Mouse (Mus musculus): Measurements from ENCODE around the gene Arhgap8. TPM values are rescaled to one million over a fixed set of nuclear protein-coding genes. Genes with fewer than 3 reads are reported as not detected.
A peak's percentile ranks its signal among the peaks of the same experiment; 100 is the strongest.

Arhgap8 gene
- polyA plus RNA-seq, 1 experiment = 16.0 TPM

DNA sequence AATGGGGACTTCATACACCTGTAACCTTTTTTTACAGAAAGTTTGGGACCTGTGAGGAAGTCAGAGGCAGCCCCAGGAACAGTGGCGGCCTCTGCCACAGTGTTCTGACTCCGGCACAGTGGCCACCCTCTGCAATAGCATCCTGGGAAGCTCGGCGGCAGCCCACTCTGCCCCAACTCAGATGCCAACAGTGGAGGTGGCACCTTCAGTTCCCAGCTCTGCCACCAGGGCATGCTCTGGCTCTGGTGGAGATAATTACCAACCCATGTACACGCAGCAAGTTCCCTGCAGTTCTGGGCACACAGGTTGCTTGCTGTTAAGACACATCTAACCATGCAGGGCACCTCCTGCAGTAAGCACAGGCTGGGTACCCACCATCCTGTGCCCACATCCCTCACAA, 80.3 kb downstream of the Arhgap8 start:
- DNase-seq = peak; percentile 3
- WGBS = 68% methylated on average over 5 of the region's 5 CpGs
- H3K4me3 ChIP-seq (ENCODE audit: control insufficient read depth, insufficient read depth, low read length) = no peak overlapping the region
- H3K27me3 ChIP-seq (ENCODE audit: control insufficient read depth, insufficient read depth, low read length) = no peaks in the 10 kb centered on the region
- H3K36me3 ChIP-seq (ENCODE audit: control insufficient read depth, insufficient read depth, low read length) = no peaks in the 10 kb centered on the region
- TF ChIP-seq POLR2A (IDR thresholded peaks at IDR 0.05; ENCODE audit: control insufficient read depth, extremely low read depth, insufficient read depth, low read length, poor library complexity) (no peak), CTCF (IDR thresholded peaks at IDR 0.05; ENCODE audit: borderline replicate concordance, control insufficient read depth, extremely low read depth, insufficient read depth, low read length, poor library complexity) (no peak)
- no peaks in the 10 kb centered on the region for H3K4me1 ChIP-seq (replicated peaks; ENCODE audit: control insufficient read depth, insufficient read depth, low read length)
- no peak overlapping the region for H3K27ac ChIP-seq (ENCODE audit: control insufficient read depth, insufficient read depth, low read length)

DNA sequence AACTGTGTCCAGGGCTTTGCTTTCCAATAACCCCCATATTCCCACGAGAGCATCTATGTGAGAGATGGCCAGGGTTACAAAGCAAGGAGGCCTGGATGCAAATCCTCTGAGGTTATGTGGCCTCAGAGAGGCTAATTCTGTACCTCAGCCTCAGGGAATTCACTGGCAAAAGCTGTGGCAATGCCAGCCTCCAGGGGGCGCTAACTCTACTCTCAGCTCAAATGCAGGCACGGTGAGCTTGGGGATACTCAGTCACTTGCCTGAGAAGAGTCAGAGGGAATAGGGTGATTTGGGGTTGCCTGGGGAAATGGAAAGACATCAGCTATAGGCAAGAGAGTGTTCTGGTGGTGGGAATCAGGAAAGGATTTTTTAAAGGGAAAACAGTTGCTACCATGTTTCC, 83.8 kb downstream of the Arhgap8 start:
- Histone ChIP-seq H3K36me3 (ENCODE audit: control insufficient read depth, insufficient read depth, low read length) (no peaks in the 10 kb centered on the region), H3K27me3 (ENCODE audit: control insufficient read depth, insufficient read depth, low read length) (no peaks in the 10 kb centered on the region), H3K27ac (ENCODE audit: control insufficient read depth, insufficient read depth, low read length) (no peak overlapping the region), H3K4me3 (ENCODE audit: control insufficient read depth, insufficient read depth, low read length) (no peak overlapping the region), H3K4me1 (replicated peaks; ENCODE audit: control insufficient read depth, insufficient read depth, low read length) (no peaks in the 10 kb centered on the region)
- WGBS = 54% methylated on average over 3 of the region's 3 CpGs
- TF ChIP-seq CTCF (IDR thresholded peaks at IDR 0.05; ENCODE audit: borderline replicate concordance, control insufficient read depth, extremely low read depth, insufficient read depth, low read length, poor library complexity) (peak; percentile 39; the same call in 1 of the 2 replicates), POLR2A (IDR thresholded peaks at IDR 0.05; ENCODE audit: control insufficient read depth, extremely low read depth, insufficient read depth, low read length, poor library complexity) (no peak)
- peak; percentile 33 for DNase-seq

GRCm38 (mm10) chr15:84809275-84809952, 89.6 kb downstream of the Arhgap8 start:
- H3K27ac ChIP-seq (ENCODE audit: control insufficient read depth, insufficient read depth, low read length) = no peak overlapping the region
- no peak overlapping the region for H3K4me3 ChIP-seq (ENCODE audit: control insufficient read depth, insufficient read depth, low read length)
- no peaks in the 10 kb centered on the region for H3K4me1 ChIP-seq (replicated peaks; ENCODE audit: control insufficient read depth, insufficient read depth, low read length)
- no peak for TF ChIP-seq CTCF (IDR thresholded peaks at IDR 0.05; ENCODE audit: borderline replicate concordance, control insufficient read depth, extremely low read depth, insufficient read depth, low read length, poor library complexity)
- no peak for TF ChIP-seq POLR2A (IDR thresholded peaks at IDR 0.05; ENCODE audit: control insufficient read depth, extremely low read depth, insufficient read depth, low read length, poor library complexity)
- no peaks in the 10 kb centered on the region for H3K27me3 ChIP-seq (ENCODE audit: control insufficient read depth, insufficient read depth, low read length)
- no peak for DNase-seq
- H3K36me3 ChIP-seq (ENCODE audit: control insufficient read depth, insufficient read depth, low read length) = no peaks in the 10 kb centered on the region
- WGBS = 85% methylated on average over 21 of the region's 21 CpGs

GRCm38 (mm10) chr15:84811126-84811525, 91.3 kb downstream of the Arhgap8 start:
- no peak for TF ChIP-seq CTCF (IDR thresholded peaks at IDR 0.05; ENCODE audit: borderline replicate concordance, control insufficient read depth, extremely low read depth, insufficient read depth, low read length, poor library complexity)
- TF ChIP-seq POLR2A (IDR thresholded peaks at IDR 0.05; ENCODE audit: control insufficient read depth, extremely low read depth, insufficient read depth, low read length, poor library complexity) = no peak
- Histone ChIP-seq H3K27me3 (ENCODE audit: control insufficient read depth, insufficient read depth, low read length) (no peaks in the 10 kb centered on the region), H3K36me3 (ENCODE audit: control insufficient read depth, insufficient read depth, low read length) (no peaks in the 10 kb centered on the region), H3K27ac (ENCODE audit: control insufficient read depth, insufficient read depth, low read length) (no peak overlapping the region), H3K4me3 (ENCODE audit: control insufficient read depth, insufficient read depth, low read length) (no peak overlapping the region), H3K4me1 (replicated peaks; ENCODE audit: control insufficient read depth, insufficient read depth, low read length) (no peaks in the 10 kb centered on the region)
- DNase-seq = no peak
- WGBS = 82% methylated on average over 5 of the region's 5 CpGs

GRCm38 (mm10) chr15:84812831-84813357, 93.0 kb downstream of the Arhgap8 start:
- Histone ChIP-seq H3K36me3 (ENCODE audit: control insufficient read depth, insufficient read depth, low read length) (no peaks in the 10 kb centered on the region), H3K4me1 (replicated peaks; ENCODE audit: control insufficient read depth, insufficient read depth, low read length) (no peaks in the 10 kb centered on the region), H3K27ac (ENCODE audit: control insufficient read depth, insufficient read depth, low read length) (no peak overlapping the region), H3K27me3 (ENCODE audit: control insufficient read depth, insufficient read depth, low read length) (no peaks in the 10 kb centered on the region), H3K4me3 (ENCODE audit: control insufficient read depth, insufficient read depth, low read length) (no peak overlapping the region)
- DNase-seq = no peak
- TF ChIP-seq POLR2A (IDR thresholded peaks at IDR 0.05; ENCODE audit: control insufficient read depth, extremely low read depth, insufficient read depth, low read length, poor library complexity) (no peak), CTCF (IDR thresholded peaks at IDR 0.05; ENCODE audit: borderline replicate concordance, control insufficient read depth, extremely low read depth, insufficient read depth, low read length, poor library complexity) (no peak)
- 94% methylated on average over 11 of the region's 11 CpGs for WGBS

DNA sequence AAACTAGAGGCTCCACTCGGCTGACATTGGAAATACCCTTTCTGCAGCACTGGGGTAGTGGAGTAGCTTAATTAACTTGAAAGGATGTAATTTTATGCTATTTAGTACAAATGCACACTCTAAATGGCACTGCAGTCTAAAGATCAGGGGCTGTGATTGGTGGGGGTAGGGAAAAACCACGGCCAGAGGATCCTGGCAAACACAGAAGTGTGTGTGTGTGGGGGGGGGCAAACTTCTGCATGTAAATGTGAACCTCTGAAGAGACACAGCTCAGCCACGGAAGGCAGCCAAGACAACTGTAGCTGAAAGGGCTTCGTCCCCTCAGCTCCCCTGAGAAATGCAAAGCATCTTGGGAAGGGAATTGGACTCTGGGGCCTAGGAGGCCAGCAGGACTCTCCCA, 95.3 kb downstream of the Arhgap8 start:
- Histone ChIP-seq H3K27me3 (ENCODE audit: control insufficient read depth, insufficient read depth, low read length) (no peaks in the 10 kb centered on the region), H3K4me3 (ENCODE audit: control insufficient read depth, insufficient read depth, low read length) (no peak overlapping the region), H3K4me1 (replicated peaks; ENCODE audit: control insufficient read depth, insufficient read depth, low read length) (no peaks in the 10 kb centered on the region), H3K36me3 (ENCODE audit: control insufficient read depth, insufficient read depth, low read length) (no peaks in the 10 kb centered on the region), H3K27ac (ENCODE audit: control insufficient read depth, insufficient read depth, low read length) (no peak overlapping the region)
- TF ChIP-seq CTCF (IDR thresholded peaks at IDR 0.05; ENCODE audit: borderline replicate concordance, control insufficient read depth, extremely low read depth, insufficient read depth, low read length, poor library complexity) (no peak), POLR2A (IDR thresholded peaks at IDR 0.05; ENCODE audit: control insufficient read depth, extremely low read depth, insufficient read depth, low read length, poor library complexity) (no peak)
- no peak for DNase-seq
- WGBS = 73% methylated on average over 4 of the region's 4 CpGs

Measured in thymus, adult 2 months (tissue).